Mouse (Mus musculus) heart, postnatal 0 days (tissue): Measurements from ENCODE around the gene Hmgb1.

ENCODE experiments used
- CTCF ChIP-seq: IDR thresholded peaks from 2 replicates; pipeline ENCODE4 v1.5.1; 2016; ENCODE audit warnings: antibody characterized with exemption, control low read depth, low read depth
- EP300 ChIP-seq: IDR thresholded peaks from 2 replicates; pipeline ENCODE4 v1.6.1; 2016; ENCODE audit warnings: antibody characterized with exemption, low read depth

DNA sequence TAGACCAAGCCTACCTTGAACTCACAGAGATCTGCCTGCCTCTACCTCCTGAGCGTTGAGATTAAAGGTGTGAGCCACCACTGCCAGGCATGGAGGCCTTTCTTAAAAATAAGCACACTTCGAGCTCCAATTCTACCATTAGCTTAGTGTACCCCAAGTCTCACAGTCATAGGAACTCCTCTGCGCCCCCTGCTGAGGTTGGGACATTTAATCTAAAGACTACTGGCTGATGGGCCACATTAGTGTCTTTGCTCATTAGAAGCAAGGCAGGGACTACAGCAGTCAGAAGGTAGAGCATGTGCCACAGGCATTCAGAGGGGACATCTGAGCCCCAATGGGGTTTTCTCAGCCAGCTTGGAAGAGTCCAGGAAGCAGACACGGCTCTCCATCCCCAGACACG lies 86.4 kb downstream of the Hmgb1 start:
- TF ChIP-seq CTCF: no peak
- no peak for TF ChIP-seq EP300
